In the genomic region with DNA sequence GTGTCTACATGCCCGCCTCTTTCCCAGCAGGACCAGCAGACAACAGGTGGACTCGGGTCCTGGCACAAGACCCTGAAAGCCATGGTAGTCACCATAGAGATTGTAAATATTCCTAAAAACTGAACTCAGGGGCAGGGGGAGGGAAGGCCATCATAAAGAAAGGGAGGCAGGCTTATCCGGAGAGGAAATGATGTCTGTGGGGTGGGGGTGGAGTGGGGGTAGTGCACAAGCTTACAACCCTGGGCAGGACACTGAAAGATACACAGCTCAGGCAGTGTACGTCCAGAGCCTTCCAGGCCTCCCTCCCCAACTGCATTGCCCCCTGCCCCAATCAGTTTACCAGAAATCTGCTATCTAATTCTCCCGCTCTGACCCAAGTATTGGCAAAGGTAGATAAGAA, we compare ENCODE assay signal across 10 mouse cellular contexts. TPM values are rescaled to one million over a fixed set of nuclear protein-coding genes. Genes with fewer than 3 reads are reported as not detected.
DNase-seq lines count a peak whose midpoint lies in the region; ATAC-seq lines count a peak whose summit lies in the region.
"Had no signal": no experiment of that assay in that cellular context is flagged by ENCODE, and none has a peak within 500 bp of the region (broad histone marks: within the 10 kb centered on the region; RNA-seq: fewer than 3 reads in every experiment).

No protein-coding gene starts in this region.

- no peak for DNase-seq in heart, postnatal 36 days
- peak; percentile 91 for DNase-seq in 416B (ENCODE audit: low read depth)
- DNase-seq in right cerebral cortex, adult 2 months (ENCODE audit: low spot score in 2 of 2): no peak
- no peak for DNase-seq in spleen, postnatal 10 days (ENCODE audit: low spot score in 2 of 2)
- DNase-seq in gastrocnemius, adult 8-10 months (ENCODE audit: low spot score in 2 of 2): no peak
- DNase-seq: cerebellum, adult 9-11 months had no signal

- H3K4me3 ChIP-seq in heart, embryonic 14.5 days (ENCODE audit: control insufficient read depth in 1 of 2, insufficient read depth in 1 of 2, low read depth in 1 of 2, low read length in 2 of 2): no peak overlapping the region
- H3K4me3 ChIP-seq in forebrain, embryonic 13.5 days: peak overlapping the region; percentile 64; the same call in 1 of the 2 replicates
- H3K4me3 ChIP-seq in liver, embryonic 15.5 days (replicated peaks): no peak overlapping the region

- H3K9ac ChIP-seq in heart, embryonic 14.5 days (ENCODE audit: low read length): no peak overlapping the region
- no peak overlapping the region for H3K9ac ChIP-seq in forebrain, embryonic 13.5 days
- no peak overlapping the region for H3K9ac ChIP-seq in liver, embryonic 15.5 days

- no peak overlapping the region for H3K27ac ChIP-seq in heart, embryonic 14.5 days (replicated peaks in 1 of 2; ENCODE audit: control insufficient read depth in 1 of 2, insufficient read depth in 1 of 2, low read depth in 2 of 2, low read length in 2 of 2)
- no peak overlapping the region for H3K27ac ChIP-seq in forebrain, embryonic 13.5 days
- no peak overlapping the region for H3K27ac ChIP-seq in liver, embryonic 15.5 days (replicated peaks)

- peak overlapping the region; percentile 98 for H3K4me2 ChIP-seq in heart, embryonic 14.5 days (ENCODE audit: low read length)
- peak overlapping the region; percentile 89 for H3K4me2 ChIP-seq in forebrain, embryonic 13.5 days
- H3K4me2 ChIP-seq in liver, embryonic 15.5 days: peak overlapping the region; percentile 90; the same call in 1 of the 2 replicates

- no peaks in the 10 kb centered on the region for H3K36me3 ChIP-seq in heart, embryonic 14.5 days (ENCODE audit: control insufficient read depth, insufficient read depth, low read length)
- no peaks in the 10 kb centered on the region for H3K36me3 ChIP-seq in forebrain, embryonic 13.5 days (ENCODE audit: poor library complexity, severe bottlenecking)
- H3K36me3 ChIP-seq in liver, embryonic 15.5 days (replicated peaks): no peaks in the 10 kb centered on the region

- 49% methylated on average over 5 of the region's 5 CpGs for WGBS in heart, embryonic 14.5 days
- WGBS in forebrain, embryonic 13.5 days: 64% methylated on average over 5 of the region's 5 CpGs
- 15% methylated on average over 5 of the region's 5 CpGs for WGBS in liver, embryonic 15.5 days (ENCODE audit: insufficient replicate concordance)

- H3K9me3 ChIP-seq in heart, embryonic 14.5 days (ENCODE audit: control insufficient read depth, low read length): no peaks in the 10 kb centered on the region
- H3K9me3 ChIP-seq in forebrain, embryonic 13.5 days (replicated peaks): no peaks in the 10 kb centered on the region
- H3K9me3 ChIP-seq in liver, embryonic 15.5 days (replicated peaks): no peaks in the 10 kb centered on the region

- H3K27me3 ChIP-seq in heart, embryonic 14.5 days (ENCODE audit: control insufficient read depth, insufficient read depth, low read length): peaks cover 27% of the 10 kb centered on the region
- H3K27me3 ChIP-seq in forebrain, embryonic 13.5 days: peaks cover 33% of the 10 kb centered on the region
- H3K27me3 ChIP-seq in liver, embryonic 15.5 days: peaks cover 41% of the 10 kb centered on the region

- intact Hi-C loops in heart, postnatal 36 days (cut with DNase I): no loop called here

- peaks cover 7 to 17% of the 10 kb centered on the region in 2 experiments for H3K4me1 ChIP-seq in heart, embryonic 14.5 days (ENCODE audit: control insufficient read depth in 2 of 2, insufficient read depth in 2 of 2, low read length in 2 of 2)
- H3K4me1 ChIP-seq in forebrain, embryonic 13.5 days: peaks cover 37% of the 10 kb centered on the region
- peaks cover 80% of the 10 kb centered on the region for H3K4me1 ChIP-seq in liver, embryonic 15.5 days (replicated peaks)

- ATAC-seq in heart, embryonic 14.5 days (ENCODE audit: insufficient number of reproducible peaks, insufficient read depth, low FRiP score, low read depth): no peak
- no peak for ATAC-seq in forebrain, embryonic 13.5 days
- no peak for ATAC-seq in liver, embryonic 15.5 days (ENCODE audit: insufficient read depth)
- ATAC-seq: activated CD4-positive, CD25-positive, alpha-beta regulatory T cell, adult 4 months had no signal

RNA-seq across cellular contexts. Expression of gene Spns2, which starts 2.5 kb away (rescaled TPM):
- 3.3 and 3.7 TPM in 2 replicates for polyA plus RNA-seq in heart, embryonic 14.5 days (2014; fragmentation: Nextera tagmentation; extraction: Ambion mirVana)
- 10 to 100 TPM in 1 of 2 experiments, 1 to 10 TPM in 1; 9.7 to 11.0 TPM for total RNA-seq in heart, postnatal 36 days (2021)
- 3.5 and 3.6 TPM in 2 replicates for polyA plus RNA-seq in forebrain, embryonic 13.5 days (2015; fragmentation: Nextera tagmentation; extraction: Ambion mirVana)
- polyA plus RNA-seq in liver, embryonic 15.5 days (2015; fragmentation: Nextera tagmentation; extraction: Ambion mirVana): 4.1 and 5.3 TPM in 2 replicates
- 10 to 100 TPM; 32.1 to 69.6 (median 54.1) TPM for total RNA-seq in gastrocnemius, adult 8-10 months (2022)
- polyA plus RNA-seq: activated CD4-positive, CD25-positive, alpha-beta regulatory T cell, adult 4 months had no signal

RNA-seq across cellular contexts. Expression of gene Mybbp1a, which starts 46.0 kb away (rescaled TPM):
- 61.9 and 64.7 TPM in 2 replicates for polyA plus RNA-seq in heart, embryonic 14.5 days (2014; fragmentation: Nextera tagmentation; extraction: Ambion mirVana)
- 10 to 100 TPM; 45.9 to 46.8 TPM for total RNA-seq in heart, postnatal 36 days (2021)
- 111 and 122 TPM in 2 replicates for polyA plus RNA-seq in forebrain, embryonic 13.5 days (2015; fragmentation: Nextera tagmentation; extraction: Ambion mirVana)
- polyA plus RNA-seq in liver, embryonic 15.5 days (2015; fragmentation: Nextera tagmentation; extraction: Ambion mirVana): 66.0 and 70.7 TPM in 2 replicates
- 10 to 100 TPM; 54.6 to 66.0 (median 57.1) TPM for total RNA-seq in gastrocnemius, adult 8-10 months (2022)

RNA-seq across cellular contexts. Expression of gene Ggt6, which starts 51.8 kb away (rescaled TPM):
- polyA plus RNA-seq in heart, embryonic 14.5 days (2014; fragmentation: Nextera tagmentation; extraction: Ambion mirVana): not detected in 2 replicates
- not detected for total RNA-seq in heart, postnatal 36 days (2021)
- polyA plus RNA-seq in forebrain, embryonic 13.5 days (2015; fragmentation: Nextera tagmentation; extraction: Ambion mirVana): not detected in 2 replicates
- 0.32 and 0.36 TPM in 2 replicates for polyA plus RNA-seq in liver, embryonic 15.5 days (2015; fragmentation: Nextera tagmentation; extraction: Ambion mirVana)
- 1 to 10 TPM; 1.9 to 5.4 (median 3.8) TPM for total RNA-seq in gastrocnemius, adult 8-10 months (2022)
- polyA plus RNA-seq: activated CD4-positive, CD25-positive, alpha-beta regulatory T cell, adult 4 months had no signal
